Mouse (Mus musculus): ENCODE data around the gene Ybey. TPM values are rescaled to one million over a fixed set of nuclear protein-coding genes. Genes with fewer than 3 reads are reported as not detected.

Gene Ybey
- polyA plus RNA-seq, 1 experiment from 2014 or later = 2.6 TPM

DNA sequence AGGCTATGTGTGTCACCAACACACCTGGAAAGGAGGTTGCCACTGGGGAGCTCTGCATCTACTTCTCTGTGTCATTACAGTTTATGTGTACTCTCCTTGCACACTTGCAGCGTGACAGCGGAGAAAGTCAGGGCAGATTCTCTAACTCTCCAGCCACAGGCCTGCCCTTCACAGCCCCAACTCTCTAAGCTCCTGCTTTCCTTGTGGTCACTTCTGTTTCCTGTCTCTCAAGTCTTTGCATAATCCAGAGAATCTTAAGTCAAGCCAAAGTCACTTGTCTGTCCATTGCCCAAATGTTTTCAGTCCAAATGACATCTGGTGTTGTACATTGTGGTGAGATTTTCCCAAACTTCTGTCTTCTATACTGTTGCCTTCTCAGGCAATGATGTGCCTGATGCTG, 17.4 kb upstream of the Ybey start:
- ChIA-PET CTCF (interaction anchor here (2.2 kb wide), 1 partner anchor 27 kb away, joined by 5 read pairs; no protein-coding TSS in a partner anchor), POLR2A (no interaction called here)
- no peak for DNase-seq (ENCODE audit: low read depth, low spot score)
- no peaks in the 10 kb centered on the region for H3K27me3 ChIP-seq
- no peak for TF ChIP-seq CTCF (IDR thresholded peaks at IDR 0.05)
- in situ Hi-C loops (cut with MboI; ENCODE audit: low pct_unique_long_range_greater_than_20kb) = no loop called here
- ATAC-seq = no peak

- no peak for TF ChIP-seq CTCF (IDR thresholded peaks at IDR 0.05)
- ATAC-seq (no peak), DNase-seq (ENCODE audit: low read depth, low spot score) (no peak)
- no peaks in the 10 kb centered on the region for H3K27me3 ChIP-seq
- ChIA-PET CTCF (no interaction called here), POLR2A (no interaction called here)
- in situ Hi-C loops (cut with MboI; ENCODE audit: low pct_unique_long_range_greater_than_20kb) = no loop called here
Measured at GRCm38 (mm10) chr10:76481480-76481879, 12.6 kb upstream of the Ybey start.

- no peak for ATAC-seq
- POLR2A ChIA-PET = interaction anchor here (0.5 kb wide), 1 partner anchor 258 kb away, joined by 3 read pairs; no protein-coding TSS in a partner anchor
- no peak for DNase-seq (ENCODE audit: low read depth, low spot score)
- in situ Hi-C loops (cut with MboI; ENCODE audit: low pct_unique_long_range_greater_than_20kb) = no loop called here
- TF ChIP-seq CTCF (IDR thresholded peaks at IDR 0.05) = no peak
- CTCF ChIA-PET = no interaction called here
- H3K27me3 ChIP-seq = no peaks in the 10 kb centered on the region
Measured at GRCm38 (mm10) chr10:76480851-76481250, 11.9 kb upstream of the Ybey start.

DNA sequence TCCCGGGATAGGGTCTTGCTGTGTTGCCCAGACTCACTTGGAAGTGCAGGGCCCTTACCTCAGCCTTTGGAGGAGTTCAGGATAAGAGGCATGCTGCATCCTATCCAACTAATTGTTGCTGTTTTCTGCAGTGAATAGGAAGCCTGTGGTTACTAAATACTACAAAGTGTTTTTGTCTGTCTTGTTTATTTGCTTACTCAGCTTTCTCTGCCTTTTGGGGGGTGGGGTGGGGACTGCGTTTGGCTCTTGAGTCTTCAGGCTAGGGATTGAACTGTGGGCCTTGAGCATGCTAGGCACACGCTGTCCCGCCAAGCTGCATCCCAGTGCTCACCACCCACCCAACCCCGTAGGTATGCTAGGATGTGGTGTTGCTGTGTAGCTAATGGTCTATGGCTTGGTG, 4.8 kb upstream of the Ybey start:
- ChIA-PET CTCF (interaction anchor here (1.4 kb wide), 1 partner anchor 10 kb away, joined by 3 read pairs; no protein-coding TSS in a partner anchor), POLR2A (interaction anchor here (1.0 kb wide), 1 partner anchor 33 kb away, joined by 3 read pairs; no protein-coding TSS in a partner anchor)
- DNase-seq (ENCODE audit: low read depth, low spot score) (no peak), ATAC-seq (no peak)
- no peaks in the 10 kb centered on the region for H3K27me3 ChIP-seq
- TF ChIP-seq CTCF (IDR thresholded peaks at IDR 0.05) = no peak
- in situ Hi-C loops (cut with MboI; ENCODE audit: low pct_unique_long_range_greater_than_20kb) = no loop called here

GRCm38 (mm10) chr10:76462721-76463120, 6.2 kb downstream of the Ybey start:
- POLR2A ChIA-PET = no interaction called here
- CTCF ChIA-PET = interaction anchor here (1.0 kb wide), 1 partner anchor 8 kb away, joined by 3 read pairs; no protein-coding TSS in a partner anchor
- in situ Hi-C loops (cut with MboI; ENCODE audit: low pct_unique_long_range_greater_than_20kb) = no loop called here
- TF ChIP-seq CTCF (IDR thresholded peaks at IDR 0.05) = no peak
- ATAC-seq (no peak), DNase-seq (ENCODE audit: low read depth, low spot score) (no peak)
- H3K27me3 ChIP-seq = no peaks in the 10 kb centered on the region

DNA sequence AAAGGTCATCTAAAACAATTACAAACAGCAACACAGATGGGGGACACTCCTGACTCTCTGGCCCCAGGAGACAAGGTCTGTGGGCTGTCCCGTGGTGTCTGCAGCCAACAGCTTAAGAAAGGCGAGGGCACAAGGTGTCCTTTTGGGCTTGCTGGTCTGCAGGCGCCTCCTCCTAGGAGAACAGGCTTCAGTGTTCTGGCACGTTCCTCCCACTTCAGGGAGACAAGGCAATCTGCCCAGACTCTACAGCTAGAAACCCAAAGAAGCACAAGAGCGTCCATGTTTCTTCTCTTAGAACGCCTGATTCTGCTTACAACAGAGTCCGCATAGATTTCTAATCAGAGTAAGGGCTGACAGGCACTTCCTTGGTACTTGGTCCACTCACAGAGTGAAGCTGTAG, 6.6 kb downstream of the Ybey start:
- DNase-seq (ENCODE audit: low read depth, low spot score) (no peak), ATAC-seq (no peak)
- ChIA-PET CTCF (interaction anchor here (1.0 kb wide), 1 partner anchor 8 kb away, joined by 3 read pairs; no protein-coding TSS in a partner anchor), POLR2A (no interaction called here)
- in situ Hi-C loops (cut with MboI; ENCODE audit: low pct_unique_long_range_greater_than_20kb) = no loop called here
- TF ChIP-seq CTCF (IDR thresholded peaks at IDR 0.05) = no peak
- H3K27me3 ChIP-seq = no peaks in the 10 kb centered on the region

DNA sequence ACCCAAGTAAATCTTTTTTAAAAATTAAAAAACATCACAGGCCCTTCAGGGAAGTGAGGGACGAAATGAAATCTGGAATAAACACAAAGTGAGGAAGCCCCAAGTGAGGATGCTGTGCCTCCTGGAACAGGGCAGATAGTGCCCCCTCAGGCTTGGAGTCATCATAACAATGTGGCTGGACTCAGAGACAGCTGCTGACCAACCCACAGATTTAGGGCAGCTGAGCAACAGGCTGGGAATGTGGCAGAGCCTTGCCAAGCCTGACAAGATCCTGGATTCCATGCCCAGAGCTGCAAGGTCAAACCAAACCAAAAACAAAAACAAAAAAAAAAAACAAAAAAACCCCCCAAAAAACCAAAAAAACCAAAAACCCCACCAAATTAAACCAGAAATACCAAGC, 7.7 kb downstream of the Ybey start:
- no peak for ATAC-seq
- CTCF ChIA-PET = interaction anchor here (0.7 to 1.4 kb wide), 2 partner anchors 9 to 30 kb away, joined by 3 read pairs; no protein-coding TSS in a partner anchor
- no peaks in the 10 kb centered on the region for H3K27me3 ChIP-seq
- in situ Hi-C loops (cut with MboI; ENCODE audit: low pct_unique_long_range_greater_than_20kb) = no loop called here
- DNase-seq (ENCODE audit: low read depth, low spot score) = no peak
- POLR2A ChIA-PET = no interaction called here
- no peak for TF ChIP-seq CTCF (IDR thresholded peaks at IDR 0.05)

GRCm38 (mm10) chr10:76455289-76455688, 13.6 kb downstream of the Ybey start:
- ATAC-seq = no peak
- in situ Hi-C loops (cut with MboI; ENCODE audit: low pct_unique_long_range_greater_than_20kb) = no loop called here

DNA sequence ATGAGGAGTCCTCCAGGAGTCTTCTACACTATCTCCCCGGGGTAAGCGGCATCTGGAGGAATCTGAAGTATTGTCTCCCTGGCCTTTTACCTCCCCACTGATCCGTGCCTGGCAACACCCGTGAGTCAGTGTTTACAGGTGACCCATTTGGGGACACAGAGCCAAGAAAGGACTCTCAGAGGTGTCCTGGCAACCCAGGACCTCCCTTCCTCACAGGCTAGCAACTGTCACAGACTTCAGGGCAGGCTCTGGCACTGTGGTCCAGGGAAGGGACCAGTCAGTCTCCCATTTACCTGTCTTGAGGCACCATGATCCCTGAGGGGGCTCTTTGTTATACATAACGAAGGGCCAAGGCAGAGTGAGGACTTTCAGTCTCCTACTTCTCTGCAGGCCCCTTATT, 20.1 kb downstream of the Ybey start, which contains the start of gene 2610028H24Rik:
TSS of gene 2610028H24Rik (plus strand) at position 231 of the 400 bp plus-strand sequence.
- ChIA-PET POLR2A (no interaction called here), CTCF (no interaction called here)
- ATAC-seq (no peak), DNase-seq (ENCODE audit: low read depth, low spot score) (no peak)
- in situ Hi-C loops (cut with MboI; ENCODE audit: low pct_unique_long_range_greater_than_20kb) = no loop called here
- no peaks in the 10 kb centered on the region for H3K27me3 ChIP-seq
- no peak for TF ChIP-seq CTCF (IDR thresholded peaks at IDR 0.05)

More at GRCm38 (mm10) chr10:76455289-76455688, 13.6 kb downstream of the Ybey start:
- DNase-seq (ENCODE audit: low read depth, low spot score) = no peak
- ChIA-PET CTCF (interaction anchor here (1.3 to 2.2 kb wide), 3 partner anchors 8 to 10 kb away, joined by 4 to 11 read pairs (median 8); no protein-coding TSS in a partner anchor), POLR2A (no interaction called here)
- peak; percentile 89 for TF ChIP-seq CTCF (IDR thresholded peaks at IDR 0.05)
- no peaks in the 10 kb centered on the region for H3K27me3 ChIP-seq

DNA sequence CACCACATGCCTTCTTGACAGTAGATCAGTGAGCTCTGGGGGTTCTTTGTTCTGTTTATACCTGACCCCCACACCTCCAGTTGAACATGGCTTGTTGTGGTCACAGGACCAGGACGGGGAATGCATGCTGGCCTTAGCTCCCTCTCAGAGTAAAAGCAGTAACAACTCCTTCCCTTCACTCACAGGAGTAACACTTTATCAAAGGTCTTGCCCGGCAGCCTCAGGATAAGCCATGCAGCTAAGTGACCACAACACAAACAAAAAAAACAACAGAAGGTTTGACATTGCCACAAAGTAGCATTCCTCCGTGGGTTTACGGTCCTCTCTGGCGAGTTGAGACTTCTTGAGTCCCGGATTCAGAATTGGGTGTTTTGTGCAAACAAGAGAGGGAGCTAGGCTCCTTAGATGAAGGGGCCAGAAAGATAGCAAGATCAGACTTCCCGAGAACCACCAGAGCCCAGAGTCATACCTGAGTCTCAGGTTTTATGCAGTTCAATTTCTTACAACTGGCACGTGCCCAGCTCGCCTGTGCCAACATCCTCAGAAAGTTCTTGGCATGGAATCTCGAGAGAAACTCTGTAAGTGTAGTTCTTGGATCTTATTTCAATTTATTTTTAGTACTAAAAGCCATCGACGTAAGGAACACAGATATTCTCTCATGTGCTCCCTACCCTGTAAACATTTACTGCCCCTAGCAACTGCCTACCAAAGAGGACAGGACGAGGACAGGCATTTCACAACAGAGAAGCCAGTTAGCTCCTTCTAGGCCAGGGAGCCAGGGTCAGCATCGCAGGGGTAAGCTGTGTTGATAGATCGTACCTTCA, 21.3 kb downstream of the Ybey start:
- ChIA-PET POLR2A (no interaction called here), CTCF (interaction anchor here (2.0 kb wide), 1 partner anchor 8 kb away, joined by 4 read pairs; no protein-coding TSS in a partner anchor)
- no peak for DNase-seq (ENCODE audit: low read depth, low spot score)
- no peak for TF ChIP-seq CTCF (IDR thresholded peaks at IDR 0.05)
- no peak for ATAC-seq
- in situ Hi-C loops (cut with MboI; ENCODE audit: low pct_unique_long_range_greater_than_20kb) = no loop called here
- H3K27me3 ChIP-seq = no peaks in the 10 kb centered on the region
